Mouse (Mus musculus) hindbrain, embryonic 14.5 days (tissue): ENCODE measurements around the gene Majin. TPM values are rescaled to one million over a fixed set of nuclear protein-coding genes. Genes with fewer than 3 reads are reported as not detected.
A peak's percentile ranks its signal among the peaks of the same experiment; 100 is the strongest.

Experiments
- ATAC-seq: fragments of 200-750 bp; cut with Nextera tagmentation; 2 replicates; pipeline ENCODE4 v1.8.0; 2017; ENCODE audit warnings: moderate number of reproducible peaks, mild to moderate bottlenecking, moderate TSS enrichment, moderate library complexity; ENCODE audit not compliant: low FRiP score
- DNase-seq: peaks from one replicate; pipeline ENCODE4 v3.0.0-alpha.2; 2015; ENCODE audit warnings: low spot score
- H3K27ac ChIP-seq: fragments of 300-500 bp; sonication (generic); 2 replicates; pipeline ENCODE4 v1.5.1; 2014; ENCODE audit warnings: mild to moderate bottlenecking, moderate library complexity
- H3K27me3 ChIP-seq: fragments of 300-500 bp; sonication (generic); 2 replicates; pipeline ENCODE4 v1.6.1; 2014; ENCODE audit warnings: mild to moderate bottlenecking, low read length, mixed read lengths; ENCODE audit not compliant: control insufficient read depth, insufficient read depth
- H3K36me3 ChIP-seq: fragments of 300-500 bp; sonication (generic); replicated peaks from 2 replicates; pipeline ENCODE4 v1.6.1; 2014; ENCODE audit not compliant: control insufficient read depth, insufficient read depth
- H3K4me1 ChIP-seq: fragments of 300-500 bp; sonication (generic); replicated peaks from 2 replicates; pipeline ENCODE4 v1.6.1; 2014; ENCODE audit warnings: antibody characterized with exemption, low read length, mixed read lengths; ENCODE audit not compliant: control insufficient read depth, insufficient read depth
- H3K4me2 ChIP-seq: fragments of 300-500 bp; sonication (generic); replicated peaks from 2 replicates; pipeline ENCODE4 v1.6.1; 2014; ENCODE audit warnings: mild to moderate bottlenecking, moderate library complexity
- H3K4me3 ChIP-seq: fragments of 300-500 bp; sonication (generic); replicated peaks from 2 replicates; pipeline ENCODE4 v1.5.1; 2014; ENCODE audit warnings: mild to moderate bottlenecking, low read length
- H3K9ac ChIP-seq: fragments of 300-500 bp; sonication (generic); 2 replicates; pipeline ENCODE4 v1.6.1; 2014
- H3K9me3 ChIP-seq: fragments of 300-500 bp; sonication (generic); 2 replicates; pipeline ENCODE4 v1.6.1; 2016; ENCODE audit warnings: low read length; ENCODE audit not compliant: control insufficient read depth
- WGBS: fragments of 180-500 bp; shearing (Covaris S2); extraction: QIAGEN DNeasy Blood & Tissue Kit; methylation state at CpG from one replicate; pipeline ENCODE4 v1.1.7; 2014; 5-methylcytosine and 5-hydroxymethylcytosine counted together
- polyA plus RNA-seq: library from polyadenylated mRNA; unstranded; fragments of >200 nt; fragmentation: Nextera tagmentation; extraction: Ambion mirVana; gene quantifications from 2 replicates; pipeline ENCODE4 v1.2.1, GENCODE M21; 2014

Gene Majin
- polyA plus RNA-seq, 1 experiment from 2014 or later, result not detected

- ATAC-seq (no peak), DNase-seq (no peak)
- H3K4me1 ChIP-seq, result no peaks in the 10 kb centered on the region
- H3K27ac ChIP-seq, result no peak overlapping the region
- peaks cover 29% of the 10 kb centered on the region for H3K36me3 ChIP-seq
- no peaks in the 10 kb centered on the region for H3K27me3 ChIP-seq
- H3K9me3 ChIP-seq, result no peaks in the 10 kb centered on the region
- no peak overlapping the region for H3K4me2 ChIP-seq
- H3K4me3 ChIP-seq, result no peak overlapping the region
- no peak overlapping the region for H3K9ac ChIP-seq
- WGBS, result 83% methylated on average over 8 of the region's 8 CpGs
Observed at GRCm38 (mm10) chr19:6264945-6265344, 80.8 kb downstream of the Majin start.

- Histone ChIP-seq H3K4me1 (no peaks in the 10 kb centered on the region), H3K4me3 (no peak overlapping the region), H3K9ac (no peak overlapping the region), H3K4me2 (no peak overlapping the region), H3K9me3 (no peaks in the 10 kb centered on the region), H3K36me3 (peaks cover 21% of the 10 kb centered on the region), H3K27me3 (no peaks in the 10 kb centered on the region), H3K27ac (no peak overlapping the region)
- ATAC-seq (no peak), DNase-seq (no peak)
- 64% methylated on average over 6 of the region's 6 CpGs for WGBS
Observed at GRCm38 (mm10) chr19:6265727-6266182, 81.6 kb downstream of the Majin start.

- H3K36me3 ChIP-seq, result peaks cover 3% of the 10 kb centered on the region; the same call in 1 of the 2 replicates
- no peak overlapping the region for H3K27ac ChIP-seq
- no peak overlapping the region for H3K4me3 ChIP-seq
- DNase-seq (no peak), ATAC-seq (no peak)
- H3K9me3 ChIP-seq, result no peaks in the 10 kb centered on the region
- no peaks in the 10 kb centered on the region for H3K27me3 ChIP-seq
- H3K4me2 ChIP-seq, result no peak overlapping the region
- no peaks in the 10 kb centered on the region for H3K4me1 ChIP-seq
- WGBS, result 74% methylated on average over 11 of the region's 11 CpGs
- H3K9ac ChIP-seq, result no peak overlapping the region
Observed at GRCm38 (mm10) chr19:6267306-6268169, 83.3 kb downstream of the Majin start.

GRCm38 (mm10) chr19:6268170-6268528, 84.0 kb downstream of the Majin start:
- WGBS, result 16% methylated on average over 8 of the region's 8 CpGs
- Histone ChIP-seq H3K9ac (no peak overlapping the region), H3K9me3 (no peaks in the 10 kb centered on the region), H3K27me3 (no peaks in the 10 kb centered on the region), H3K27ac (no peak overlapping the region), H3K4me3 (no peak overlapping the region), H3K36me3 (no peaks in the 10 kb centered on the region), H3K4me2 (no peak overlapping the region), H3K4me1 (no peaks in the 10 kb centered on the region)
- DNase-seq, result peak; percentile 89
- peak; percentile 69; the same call in 1 of the 2 replicates for ATAC-seq

GRCm38 (mm10) chr19:6268670-6269132, 84.5 kb downstream of the Majin start:
- DNase-seq (no peak), ATAC-seq (no peak)
- H3K9ac ChIP-seq, result no peak overlapping the region
- H3K27me3 ChIP-seq, result no peaks in the 10 kb centered on the region
- no peaks in the 10 kb centered on the region for H3K4me1 ChIP-seq
- WGBS, result 81% methylated on average over 7 of the region's 7 CpGs
- H3K27ac ChIP-seq, result no peak overlapping the region
- H3K9me3 ChIP-seq, result no peaks in the 10 kb centered on the region
- no peaks in the 10 kb centered on the region for H3K36me3 ChIP-seq
- no peak overlapping the region for H3K4me3 ChIP-seq
- no peak overlapping the region for H3K4me2 ChIP-seq

- H3K4me2 ChIP-seq, result no peak overlapping the region
- no peak overlapping the region for H3K27ac ChIP-seq
- no peaks in the 10 kb centered on the region for H3K9me3 ChIP-seq
- no peak overlapping the region for H3K4me3 ChIP-seq
- H3K9ac ChIP-seq, result no peak overlapping the region
- no peaks in the 10 kb centered on the region for H3K36me3 ChIP-seq
- no peaks in the 10 kb centered on the region for H3K4me1 ChIP-seq
- H3K27me3 ChIP-seq, result no peaks in the 10 kb centered on the region
- DNase-seq (no peak), ATAC-seq (no peak)
- 88% methylated on average over 8 of the region's 8 CpGs for WGBS
Observed at GRCm38 (mm10) chr19:6269798-6270475, 85.7 kb downstream of the Majin start.

- Histone ChIP-seq H3K36me3 (no peaks in the 10 kb centered on the region), H3K9ac (no peak overlapping the region), H3K4me2 (no peak overlapping the region), H3K4me1 (peaks cover 2% of the 10 kb centered on the region; the same call in 1 of the 2 replicates), H3K27me3 (no peaks in the 10 kb centered on the region), H3K9me3 (no peaks in the 10 kb centered on the region), H3K4me3 (no peak overlapping the region), H3K27ac (no peak overlapping the region)
- no peak for ATAC-seq
- DNase-seq, result no peak
- WGBS, result 58% methylated on average over 9 of the region's 9 CpGs
Observed at GRCm38 (mm10) chr19:6270661-6271060, 86.5 kb downstream of the Majin start.

- 37% methylated on average over 8 of the region's 8 CpGs for WGBS
- H3K9ac ChIP-seq, result no peak overlapping the region
- ATAC-seq (no peak), DNase-seq (no peak)
- H3K4me2 ChIP-seq, result no peak overlapping the region
- no peaks in the 10 kb centered on the region for H3K27me3 ChIP-seq
- H3K4me1 ChIP-seq, result peaks cover 7% of the 10 kb centered on the region; the same call in 1 of the 2 replicates
- no peaks in the 10 kb centered on the region for H3K36me3 ChIP-seq
- no peak overlapping the region for H3K27ac ChIP-seq
- no peaks in the 10 kb centered on the region for H3K9me3 ChIP-seq
- no peak overlapping the region for H3K4me3 ChIP-seq
Observed at GRCm38 (mm10) chr19:6271206-6271605, 87.0 kb downstream of the Majin start.

- H3K4me3 ChIP-seq, result no peak overlapping the region
- H3K4me2 ChIP-seq, result no peak overlapping the region
- no peak for DNase-seq
- H3K27me3 ChIP-seq, result no peaks in the 10 kb centered on the region
- no peaks in the 10 kb centered on the region for H3K36me3 ChIP-seq
- no peaks in the 10 kb centered on the region for H3K9me3 ChIP-seq
- no peak overlapping the region for H3K27ac ChIP-seq
- peaks cover 8% of the 10 kb centered on the region; the same call in 1 of the 2 replicates for H3K4me1 ChIP-seq
- ATAC-seq, result no peak
- WGBS, result 71% methylated on average over 7 of the region's 7 CpGs
- no peak overlapping the region for H3K9ac ChIP-seq
Observed at GRCm38 (mm10) chr19:6272053-6272452, 87.9 kb downstream of the Majin start.
